Mouse (Mus musculus) stomach, embryonic 15.5 days (tissue): ENCODE data around the gene D1Pas1. TPM values are rescaled to one million over a fixed set of nuclear protein-coding genes. Genes with fewer than 3 reads are reported as not detected.

Experiments used
- ATAC-seq: fragments of 200-750 bp; cut with Nextera tagmentation; 2 replicates; pipeline ENCODE4 v1.8.0; 2017; ENCODE audit warnings: low read depth, moderate number of reproducible peaks, moderate TSS enrichment; ENCODE audit not compliant: insufficient read depth, low FRiP score
- H3K27ac ChIP-seq: fragments of 300-500 bp; sonication (generic); 2 replicates; pipeline ENCODE4 v1.5.1; 2015; ENCODE audit warnings: mild to moderate bottlenecking, inconsistent platforms
- H3K27me3 ChIP-seq: fragments of 300-500 bp; sonication (generic); replicated peaks from 2 replicates; pipeline ENCODE4 v1.6.1; 2015; ENCODE audit warnings: inconsistent platforms
- H3K36me3 ChIP-seq: fragments of 300-500 bp; sonication (generic); 2 replicates; pipeline ENCODE4 v1.6.1; 2015; ENCODE audit warnings: inconsistent platforms
- H3K4me1 ChIP-seq: fragments of 300-500 bp; sonication (generic); 2 replicates; pipeline ENCODE4 v1.6.1; 2015; ENCODE audit warnings: inconsistent platforms
- H3K4me2 ChIP-seq: fragments of 300-500 bp; sonication (generic); 2 replicates; pipeline ENCODE4 v1.6.1; 2015; ENCODE audit warnings: mild to moderate bottlenecking, inconsistent platforms
- H3K4me3 ChIP-seq: fragments of 300-500 bp; sonication (generic); replicated peaks from 2 replicates; pipeline ENCODE4 v1.5.1; 2015; ENCODE audit warnings: inconsistent platforms
- H3K9ac ChIP-seq: fragments of 300-500 bp; sonication (generic); 2 replicates; pipeline ENCODE4 v1.6.1; 2015; ENCODE audit warnings: inconsistent platforms
- H3K9me3 ChIP-seq: fragments of 300-500 bp; sonication (generic); 2 replicates; pipeline ENCODE4 v1.6.1; 2016; ENCODE audit warnings: inconsistent platforms
- WGBS: fragments of 180-500 bp; shearing (Covaris S2); methylation state at CpG from one replicate; pipeline ENCODE4 v1.1.7; 2015; 5-methylcytosine and 5-hydroxymethylcytosine counted together
- polyA plus RNA-seq: library from polyadenylated mRNA; unstranded; fragments of >200 nt; fragmentation: Nextera tagmentation; extraction: Ambion mirVana; gene quantifications from 2 replicates; pipeline ENCODE4 v1.2.1, GENCODE M21; 2015

Gene D1Pas1
- polyA plus RNA-seq, 1 experiment from 2014 or later: 0.06 TPM

GRCm38 (mm10) chr1:186959380-186959779, 7.8 kb upstream of the D1Pas1 start:
- no peak overlapping the region for H3K27ac ChIP-seq
- no peak for ATAC-seq
- H3K4me1 ChIP-seq: no peaks in the 10 kb centered on the region
- WGBS: 52% methylated on average over 4 of the region's 4 CpGs
- no peaks in the 10 kb centered on the region for H3K36me3 ChIP-seq
- H3K27me3 ChIP-seq: no peaks in the 10 kb centered on the region
- H3K4me3 ChIP-seq: no peak overlapping the region
- H3K9ac ChIP-seq: no peak overlapping the region
- H3K4me2 ChIP-seq: no peak overlapping the region
- no peaks in the 10 kb centered on the region for H3K9me3 ChIP-seq

- no peak for ATAC-seq
- H3K9ac ChIP-seq: no peak overlapping the region
- H3K4me2 ChIP-seq: no peak overlapping the region
- 31% methylated on average over 4 of the region's 4 CpGs for WGBS
- H3K9me3 ChIP-seq: no peaks in the 10 kb centered on the region
- H3K4me3 ChIP-seq: no peak overlapping the region
- no peaks in the 10 kb centered on the region for H3K4me1 ChIP-seq
- no peak overlapping the region for H3K27ac ChIP-seq
- no peaks in the 10 kb centered on the region for H3K27me3 ChIP-seq
- no peaks in the 10 kb centered on the region for H3K36me3 ChIP-seq
These were observed 2.9 kb upstream of the D1Pas1 start for GRCm38 (mm10) chr1:186964143-186964875.

- no peaks in the 10 kb centered on the region for H3K27me3 ChIP-seq
- H3K9me3 ChIP-seq: no peaks in the 10 kb centered on the region
- no peak overlapping the region for H3K4me3 ChIP-seq
- no peaks in the 10 kb centered on the region for H3K36me3 ChIP-seq
- H3K4me1 ChIP-seq: no peaks in the 10 kb centered on the region
- no peak overlapping the region for H3K9ac ChIP-seq
- no peak overlapping the region for H3K4me2 ChIP-seq
- WGBS: 90% methylated on average over 34 of the region's 34 CpGs
- no peak for ATAC-seq
- no peak overlapping the region for H3K27ac ChIP-seq
These were observed 710 bp downstream of the D1Pas1 start for GRCm38 (mm10) chr1:186967926-186968325.

GRCm38 (mm10) chr1:186976937-186977540, 9.8 kb downstream of the D1Pas1 start:
- Histone ChIP-seq H3K4me2 (no peak overlapping the region), H3K9me3 (no peaks in the 10 kb centered on the region), H3K27me3 (no peaks in the 10 kb centered on the region), H3K36me3 (no peaks in the 10 kb centered on the region), H3K27ac (no peak overlapping the region), H3K4me1 (no peaks in the 10 kb centered on the region), H3K9ac (no peak overlapping the region), H3K4me3 (no peak overlapping the region)
- 45% methylated on average over 4 of the region's 4 CpGs for WGBS
- no peak for ATAC-seq

- Histone ChIP-seq H3K9ac (no peak overlapping the region), H3K4me1 (no peaks in the 10 kb centered on the region), H3K4me3 (no peak overlapping the region), H3K4me2 (no peak overlapping the region), H3K9me3 (no peaks in the 10 kb centered on the region), H3K27me3 (no peaks in the 10 kb centered on the region), H3K27ac (no peak overlapping the region), H3K36me3 (no peaks in the 10 kb centered on the region)
- ATAC-seq: no peak
- 84% methylated on average over 2 of the region's 2 CpGs for WGBS
These were observed 10.6 kb downstream of the D1Pas1 start for GRCm38 (mm10) chr1:186977801-186978200.

GRCm38 (mm10) chr1:186979465-186979864, 12.2 kb downstream of the D1Pas1 start:
- Histone ChIP-seq H3K4me1 (no peaks in the 10 kb centered on the region), H3K27me3 (no peaks in the 10 kb centered on the region), H3K9ac (no peak overlapping the region), H3K36me3 (no peaks in the 10 kb centered on the region), H3K27ac (no peak overlapping the region), H3K4me2 (no peak overlapping the region), H3K4me3 (no peak overlapping the region), H3K9me3 (no peaks in the 10 kb centered on the region)
- no peak for ATAC-seq
- 72% methylated on average over 8 of the region's 8 CpGs for WGBS

GRCm38 (mm10) chr1:186980503-186980902, 13.3 kb downstream of the D1Pas1 start:
- Histone ChIP-seq H3K27ac (no peak overlapping the region), H3K36me3 (no peaks in the 10 kb centered on the region), H3K4me3 (no peak overlapping the region), H3K4me1 (no peaks in the 10 kb centered on the region), H3K4me2 (no peak overlapping the region), H3K27me3 (no peaks in the 10 kb centered on the region), H3K9ac (no peak overlapping the region), H3K9me3 (no peaks in the 10 kb centered on the region)
- WGBS: 64% methylated on average over 9 of the region's 9 CpGs
- no peak for ATAC-seq

- H3K4me1 ChIP-seq: no peaks in the 10 kb centered on the region
- no peak for ATAC-seq
- H3K4me2 ChIP-seq: no peak overlapping the region
- no peak overlapping the region for H3K27ac ChIP-seq
- H3K27me3 ChIP-seq: no peaks in the 10 kb centered on the region
- H3K4me3 ChIP-seq: no peak overlapping the region
- H3K9me3 ChIP-seq: no peaks in the 10 kb centered on the region
- WGBS: 89% methylated on average over 11 of the region's 11 CpGs
- no peak overlapping the region for H3K9ac ChIP-seq
- no peaks in the 10 kb centered on the region for H3K36me3 ChIP-seq
These were observed 17.9 kb downstream of the D1Pas1 start for GRCm38 (mm10) chr1:186985131-186985530.

GRCm38 (mm10) chr1:186986086-186986485, 18.9 kb downstream of the D1Pas1 start:
- no peak for ATAC-seq
- no peaks in the 10 kb centered on the region for H3K27me3 ChIP-seq

GRCm38 (mm10) chr1:186986506-186986905, 19.3 kb downstream of the D1Pas1 start:
- no peaks in the 10 kb centered on the region for H3K36me3 ChIP-seq
- no peak overlapping the region for H3K4me2 ChIP-seq
- H3K27ac ChIP-seq: no peak overlapping the region
- H3K27me3 ChIP-seq: no peaks in the 10 kb centered on the region
- H3K9ac ChIP-seq: no peak overlapping the region
- 79% methylated on average over 8 of the region's 8 CpGs for WGBS
- H3K9me3 ChIP-seq: no peaks in the 10 kb centered on the region
- ATAC-seq: no peak
- no peak overlapping the region for H3K4me3 ChIP-seq
- H3K4me1 ChIP-seq: no peaks in the 10 kb centered on the region

More at GRCm38 (mm10) chr1:186986086-186986485, 18.9 kb downstream of the D1Pas1 start:
- WGBS: 79% methylated on average over 9 of the region's 9 CpGs
- Histone ChIP-seq H3K9ac (no peak overlapping the region), H3K27ac (no peak overlapping the region), H3K4me3 (no peak overlapping the region), H3K36me3 (no peaks in the 10 kb centered on the region), H3K4me1 (no peaks in the 10 kb centered on the region), H3K4me2 (no peak overlapping the region), H3K9me3 (no peaks in the 10 kb centered on the region)

GRCm38 (mm10) chr1:186988281-186988682, 21.1 kb downstream of the D1Pas1 start:
- Histone ChIP-seq H3K4me2 (no peak overlapping the region), H3K9ac (no peak overlapping the region), H3K27me3 (no peaks in the 10 kb centered on the region), H3K9me3 (no peaks in the 10 kb centered on the region), H3K4me3 (no peak overlapping the region), H3K27ac (no peak overlapping the region), H3K4me1 (no peaks in the 10 kb centered on the region), H3K36me3 (no peaks in the 10 kb centered on the region)
- ATAC-seq: no peak
- WGBS: 63% methylated on average over 9 of the region's 9 CpGs

- no peaks in the 10 kb centered on the region for H3K27me3 ChIP-seq
These were observed 21.6 kb downstream of the D1Pas1 start for GRCm38 (mm10) chr1:186988822-186989221.

More at GRCm38 (mm10) chr1:186988822-186989221, 21.6 kb downstream of the D1Pas1 start:
- Histone ChIP-seq H3K4me2 (no peak overlapping the region), H3K36me3 (no peaks in the 10 kb centered on the region), H3K9me3 (no peaks in the 10 kb centered on the region), H3K9ac (no peak overlapping the region), H3K4me3 (no peak overlapping the region), H3K27ac (no peak overlapping the region), H3K4me1 (no peaks in the 10 kb centered on the region)
- WGBS: 83% methylated on average over 4 of the region's 4 CpGs
- ATAC-seq: no peak
